Mouse (Mus musculus) lung, adult 2 months (tissue): ENCODE data around the gene Pfdn4.

Experiments
- CTCF ChIP-seq: fragments of 200-500 bp; IDR thresholded peaks from 2 replicates; pipeline ENCODE4 v1.5.1; 2011; ENCODE audit warnings: mild to moderate bottlenecking, low read length, control low read depth; ENCODE audit not compliant: insufficient read depth
- POLR2A ChIP-seq: fragments of 200-500 bp; IDR thresholded peaks from 2 replicates; pipeline ENCODE4 v1.6.1; 2011; ENCODE audit warnings: low read depth, mild to moderate bottlenecking, control low read depth, low read length, borderline replicate concordance; ENCODE audit errors: extremely low read depth

- no peak for TF ChIP-seq POLR2A
- TF ChIP-seq CTCF: no peak
These were observed 31.8 kb downstream of the Pfdn4 start for GRCm38 (mm10) chr2:170528061-170528460.
